Mouse (Mus musculus) brain, embryonic 18.5 days (tissue): Measurements from ENCODE around the gene Trpv3.

Experiments used
- DNase-seq: peaks from one replicate; pipeline ENCODE4 v3.0.0-alpha.2; 2012; ENCODE audit warnings: low read depth, low spot score

The Trpv3 gene

DNA sequence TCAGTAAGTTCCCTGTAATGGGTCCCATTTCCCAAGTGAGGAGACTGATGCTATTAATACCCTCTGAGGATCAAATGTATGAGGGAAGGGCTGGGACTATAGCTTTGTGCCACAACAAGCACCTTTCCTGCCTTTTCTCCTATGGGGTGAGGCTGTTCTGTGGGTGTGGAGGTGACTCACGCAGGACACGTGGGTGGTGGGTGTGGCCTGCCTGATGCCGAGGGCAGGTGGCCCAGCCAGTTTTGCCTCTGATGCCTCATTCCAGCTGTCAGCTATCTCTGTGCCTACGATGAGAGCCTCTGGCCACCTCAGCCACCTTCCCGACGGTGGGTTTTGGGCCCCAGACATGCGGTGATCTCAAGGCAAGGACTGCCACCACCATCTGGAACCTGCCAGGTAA, at the start of gene Trpv3:
TSS of gene Trpv3 (plus strand) at position 122 of the 400 bp plus-strand sequence.
- no peak for DNase-seq

DNA sequence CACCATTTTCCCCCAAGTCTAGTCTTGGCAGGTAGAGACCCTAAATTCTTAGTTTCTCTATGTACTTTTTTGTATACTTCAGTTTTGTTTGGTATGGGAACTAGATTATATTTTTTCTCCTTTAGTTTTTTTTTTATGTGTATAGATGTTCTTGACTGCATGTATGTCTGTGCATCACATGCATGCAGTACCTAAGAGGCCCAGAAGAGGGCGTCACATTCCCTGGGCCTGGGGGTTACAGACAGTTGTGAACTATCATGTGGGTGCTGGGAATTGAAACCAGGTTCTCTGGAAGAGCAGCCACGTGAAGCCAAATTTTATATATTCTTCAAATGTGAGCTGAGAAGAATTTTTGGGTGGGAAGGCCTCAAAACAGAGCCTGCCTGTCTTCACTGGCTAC, 47.5 kb upstream of the Trpv3 start:
- DNase-seq, result no peak

DNA sequence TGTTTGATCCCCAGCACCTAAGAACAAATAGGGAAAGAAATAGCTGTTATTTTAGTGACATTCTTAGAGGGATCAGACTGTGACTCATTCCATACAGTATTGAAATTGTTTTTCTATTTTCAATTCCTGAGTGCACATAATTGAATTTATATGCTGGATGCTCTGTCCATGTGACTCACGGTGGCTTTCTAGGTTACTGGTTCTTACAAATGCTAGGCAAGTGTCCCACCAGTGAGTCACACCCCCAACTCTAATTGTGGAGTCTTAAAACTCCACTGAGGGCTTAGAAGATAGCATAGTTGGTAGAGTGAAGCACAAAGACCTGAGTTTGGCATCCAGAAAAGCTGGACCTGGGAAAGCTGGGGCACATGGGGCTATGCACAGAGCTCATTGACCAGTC, 46.5 kb upstream of the Trpv3 start:
- DNase-seq, result no peak

DNA sequence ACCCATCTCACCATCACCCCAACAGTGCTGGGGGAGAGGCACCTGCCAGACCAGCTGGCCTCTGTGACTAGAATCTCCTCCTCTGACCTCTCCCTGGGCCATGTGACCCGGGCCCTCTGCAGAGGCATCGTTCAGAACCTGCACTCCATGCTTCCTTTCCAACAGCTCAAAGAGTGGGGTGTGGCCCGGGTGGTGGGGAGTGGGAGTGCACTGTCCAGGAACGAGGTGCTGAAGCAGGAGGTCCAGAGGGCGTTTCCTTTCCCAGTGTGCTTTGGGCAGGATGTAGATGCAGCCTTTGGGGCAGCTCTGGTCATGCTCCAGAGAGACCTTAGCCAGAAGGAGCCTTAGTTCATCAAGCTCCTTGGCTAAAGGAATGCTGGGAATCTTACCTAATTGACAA, 44.3 kb upstream of the Trpv3 start:
- DNase-seq, result no peak

DNA sequence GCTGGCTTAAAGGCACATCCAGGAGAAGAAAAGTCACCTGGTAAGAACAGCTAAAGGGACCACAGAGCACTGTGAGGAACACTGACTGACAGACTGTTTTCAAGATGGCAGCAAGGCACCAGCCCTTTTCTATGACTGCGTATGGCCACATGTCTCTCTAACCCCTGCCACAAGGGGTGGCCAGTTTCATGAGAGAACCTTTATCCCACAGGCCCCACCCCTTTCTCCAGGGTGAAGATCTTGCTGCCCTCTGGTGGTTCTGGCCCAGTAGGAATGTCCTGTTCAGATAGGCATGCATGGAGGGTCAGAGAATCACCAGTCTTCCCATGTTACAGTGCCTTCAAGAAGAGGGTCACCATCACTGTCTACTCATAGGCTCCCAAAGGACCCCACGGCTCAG, 43.2 kb upstream of the Trpv3 start:
- no peak for DNase-seq

DNA sequence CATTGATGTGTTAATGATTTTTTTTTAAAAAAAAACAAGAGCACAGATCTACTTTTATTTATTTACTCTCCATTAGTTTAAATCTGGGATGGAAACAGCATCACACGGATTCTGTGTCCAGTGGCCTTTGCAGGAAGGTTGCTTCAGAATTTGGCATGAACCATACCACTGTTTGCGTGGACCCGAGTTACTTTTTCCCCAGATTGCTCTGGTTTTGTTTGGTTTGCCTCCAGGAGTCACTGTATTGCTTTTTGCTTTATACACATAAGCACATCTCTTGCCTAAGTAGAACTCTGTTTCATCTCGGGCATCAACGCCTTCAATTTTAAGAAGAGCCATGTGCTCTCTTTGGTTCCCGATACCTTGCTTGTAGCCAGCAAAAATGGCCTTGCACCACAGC, 41.3 kb upstream of the Trpv3 start:
- DNase-seq, result no peak

DNA sequence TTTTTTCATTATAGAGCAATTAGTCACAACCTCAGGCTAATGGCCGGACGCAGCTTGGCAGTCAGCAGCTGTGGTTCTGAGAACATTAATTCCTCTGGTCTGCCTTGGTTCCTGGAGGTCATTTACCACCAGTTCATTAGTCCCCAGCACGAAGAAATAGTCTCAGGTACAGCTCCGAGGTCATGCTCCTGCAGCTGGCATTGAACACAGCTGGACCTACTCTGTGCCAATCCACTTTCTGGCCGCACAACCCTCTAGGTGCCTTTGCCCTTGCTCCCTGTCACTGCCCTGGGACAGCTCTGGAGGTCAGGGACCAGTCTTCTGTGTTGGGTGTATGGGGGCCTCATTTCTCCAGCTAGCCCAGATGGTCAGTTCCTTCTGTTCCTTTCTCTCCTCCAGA, 38.3 kb upstream of the Trpv3 start:
- DNase-seq, result no peak

DNA sequence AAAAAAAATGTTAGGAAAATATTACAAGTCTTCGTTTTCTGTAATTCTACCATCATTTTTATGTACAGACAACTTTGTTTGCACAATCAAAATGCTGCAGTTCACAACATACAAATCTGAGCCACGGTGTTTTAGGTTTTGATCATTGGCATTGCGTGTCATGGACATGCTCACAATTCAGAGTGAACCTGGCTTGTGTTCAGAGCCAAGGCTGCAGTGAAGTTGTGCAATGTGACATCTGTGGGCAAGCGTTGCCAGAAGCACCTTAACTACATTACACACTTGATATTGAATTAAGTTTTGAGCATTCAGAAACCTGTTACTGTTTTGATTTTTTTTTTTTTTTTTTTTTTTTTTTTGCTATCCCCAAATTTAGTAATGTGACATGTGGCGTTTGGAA, 37.1 kb upstream of the Trpv3 start:
- DNase-seq, result no peak

DNA sequence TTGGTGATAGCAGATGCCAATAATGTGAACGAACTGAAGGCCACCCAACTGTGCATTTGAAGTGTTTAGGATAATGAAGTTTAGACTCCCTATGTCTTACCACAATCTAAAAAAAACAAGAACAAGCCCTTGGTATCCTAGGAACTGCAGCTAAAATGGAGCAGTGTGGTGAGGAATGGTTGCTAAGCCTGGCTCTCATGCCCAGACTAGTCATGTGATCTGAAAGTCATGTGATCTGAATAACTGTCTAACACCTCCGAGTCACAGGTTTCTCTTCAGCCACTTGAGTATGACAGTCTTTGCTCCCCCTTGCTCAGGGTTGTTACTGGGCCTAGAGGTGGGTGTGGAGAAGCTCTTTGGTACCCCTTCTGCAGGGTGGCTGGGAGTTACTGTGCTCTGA, 34.7 kb upstream of the Trpv3 start:
- no peak for DNase-seq

DNA sequence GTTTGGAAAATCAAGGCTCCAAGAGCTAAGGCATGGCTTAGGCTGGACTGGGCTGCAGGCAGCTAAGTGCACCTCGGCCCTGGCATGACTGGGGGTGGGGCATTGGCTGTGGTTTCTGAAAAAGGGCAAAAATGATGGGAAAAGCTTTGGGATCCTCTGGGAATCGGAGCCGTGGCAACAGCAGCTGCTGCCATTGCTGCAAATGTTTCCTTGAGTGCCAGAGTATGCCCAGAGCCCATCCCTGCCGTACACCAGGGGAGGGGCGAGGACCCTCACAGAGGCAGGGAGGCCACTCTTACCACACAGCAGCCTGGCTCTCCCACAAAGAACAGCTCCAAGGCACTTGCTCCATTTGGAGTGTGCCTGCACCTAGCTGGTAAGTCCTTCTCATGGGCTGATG, 33.2 kb upstream of the Trpv3 start, which contains the start of gene Trpv1:
TSS of gene Trpv1 (plus strand) at position 301 of the 400 bp plus-strand sequence.
- no peak for DNase-seq

DNA sequence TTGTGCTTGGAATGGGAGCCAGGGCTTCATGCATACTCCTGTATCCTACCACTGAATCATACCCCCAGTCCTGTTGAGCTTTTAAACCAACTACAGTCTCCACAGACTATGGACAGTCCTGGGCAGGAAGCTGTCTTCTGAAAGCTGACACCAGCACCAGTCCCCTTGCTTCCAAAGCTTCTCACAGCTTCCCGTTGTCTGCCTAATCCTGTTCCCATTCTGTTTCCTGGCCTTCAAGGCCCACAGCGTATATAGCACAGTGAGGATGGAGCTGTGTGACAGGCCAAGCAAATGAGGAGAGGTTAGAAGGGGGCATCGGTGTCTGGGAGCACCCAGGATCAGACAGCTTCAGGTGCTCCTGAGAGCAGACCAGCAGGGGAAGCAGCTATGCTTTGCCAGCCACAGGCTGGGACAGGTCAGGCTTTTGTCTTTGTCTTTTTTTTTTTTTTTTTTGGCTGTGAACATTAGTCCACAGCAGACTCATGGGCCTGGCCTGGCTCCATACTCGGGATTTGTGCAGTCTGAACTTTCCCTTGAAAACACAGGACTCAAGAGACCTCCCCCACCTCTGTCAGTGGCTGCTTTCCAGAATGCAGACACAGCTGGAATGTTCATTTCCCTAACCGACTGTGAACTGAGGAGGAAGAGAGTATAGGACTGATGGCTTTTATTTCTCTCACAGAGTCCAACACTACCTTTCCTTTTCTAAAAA, 31.0 kb upstream of the Trpv3 start:
- DNase-seq, result no peak

DNA sequence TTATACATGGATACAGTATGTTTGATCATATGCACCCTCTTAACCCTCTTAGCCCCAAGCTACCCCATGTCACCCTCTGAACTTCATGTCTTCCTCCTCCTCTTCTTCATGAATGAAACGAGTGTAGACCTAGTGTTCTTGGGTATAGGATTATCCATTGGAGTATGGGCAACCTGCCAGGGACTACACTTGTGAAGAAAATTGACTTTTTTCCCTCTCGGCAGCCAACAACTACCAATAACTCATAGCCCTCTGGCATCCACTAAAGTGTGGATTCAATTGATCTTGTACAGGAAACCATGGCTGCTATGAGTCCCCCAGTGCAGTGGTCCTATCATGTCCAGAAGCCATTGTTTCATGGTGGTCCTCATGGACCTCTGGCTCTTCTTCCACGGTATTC, 30.5 kb upstream of the Trpv3 start:
- DNase-seq, result no peak

DNA sequence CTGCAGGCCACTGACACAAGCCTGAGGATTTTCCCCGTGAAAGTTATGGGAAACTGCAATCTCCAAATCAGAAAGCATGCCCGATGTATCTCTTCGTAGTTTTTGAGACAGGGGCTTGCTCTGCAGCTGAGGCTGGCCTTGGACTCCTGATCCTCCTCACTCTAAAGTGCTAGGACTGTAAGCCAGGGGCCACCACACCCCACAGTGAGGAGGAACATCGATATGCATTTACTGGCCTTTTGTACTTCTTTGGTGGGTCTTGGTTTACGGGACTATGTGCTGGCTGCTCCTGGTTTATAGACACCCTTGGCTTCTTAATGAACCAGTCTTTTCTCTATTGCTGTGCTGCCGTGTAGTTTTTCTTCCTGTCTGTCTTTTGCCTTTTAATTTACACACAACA, 25.0 kb upstream of the Trpv3 start:
- DNase-seq, result no peak

DNA sequence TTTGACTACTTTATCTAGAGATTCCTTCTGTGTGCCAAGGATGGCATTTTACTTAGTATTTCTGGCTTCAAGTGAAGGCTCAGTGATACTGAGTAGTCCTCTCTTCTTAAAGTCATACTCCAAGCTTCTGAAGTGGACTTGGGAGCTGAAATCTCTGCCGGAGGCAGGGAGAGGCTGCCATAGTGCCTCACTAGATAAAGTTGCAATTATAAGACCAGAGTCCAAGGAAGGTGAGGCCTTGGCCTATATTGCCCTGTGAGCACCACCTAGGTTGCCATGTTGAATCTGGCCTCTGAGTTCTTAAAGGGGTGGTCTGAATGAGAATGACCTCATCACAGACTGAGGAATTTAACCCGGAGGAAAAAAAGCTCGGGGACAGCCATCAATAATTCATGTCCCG, 24.4 kb upstream of the Trpv3 start:
- DNase-seq, result no peak

DNA sequence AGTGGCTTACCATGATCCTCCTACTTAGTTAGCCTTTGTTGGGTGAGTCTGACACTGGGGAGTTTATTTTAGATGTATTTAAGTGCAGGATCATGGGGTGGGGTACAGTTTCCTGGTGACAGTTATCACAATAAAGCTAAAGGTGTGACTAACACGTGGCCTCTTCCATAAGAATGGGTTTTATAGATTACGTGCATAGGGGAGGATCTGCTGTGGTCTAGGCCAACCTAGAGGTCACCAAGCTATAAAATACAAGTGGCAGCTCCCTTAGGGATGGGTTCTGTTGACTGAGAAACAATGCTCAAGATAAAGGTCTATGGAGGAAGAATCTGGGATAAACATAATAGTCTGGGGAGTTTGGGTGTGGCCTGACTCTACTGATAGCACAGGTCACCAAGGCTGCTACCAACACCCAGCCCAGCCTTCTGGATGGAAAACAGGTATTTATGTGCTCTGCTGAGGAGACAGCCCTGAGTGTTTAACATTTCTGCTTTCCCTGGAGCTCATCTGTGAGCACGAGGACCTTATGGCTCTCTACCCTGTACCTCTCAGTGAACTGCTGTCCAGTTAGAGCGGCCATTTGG, 9.7 kb upstream of the Trpv3 start:
- DNase-seq, result no peak

DNA sequence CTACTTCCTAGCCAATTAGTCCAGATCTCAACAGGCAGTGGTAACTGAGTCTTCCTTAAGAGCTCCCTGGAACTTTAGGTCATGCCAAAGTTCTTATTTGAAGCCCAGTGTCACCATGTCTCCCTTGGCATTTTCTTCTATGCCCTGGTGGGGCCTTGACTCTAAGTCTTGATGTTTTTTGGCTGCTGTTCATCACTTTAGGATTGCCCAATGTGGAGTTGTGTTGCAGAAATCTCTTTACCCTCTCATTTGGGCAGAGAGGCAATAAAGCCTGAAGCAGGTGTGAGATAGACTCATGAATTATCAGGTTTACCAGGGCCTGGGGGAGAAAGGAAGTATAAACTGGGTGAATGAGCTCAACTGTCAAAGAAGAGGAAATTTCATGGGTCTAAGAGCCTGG, 8.5 kb upstream of the Trpv3 start:
- no peak for DNase-seq

DNA sequence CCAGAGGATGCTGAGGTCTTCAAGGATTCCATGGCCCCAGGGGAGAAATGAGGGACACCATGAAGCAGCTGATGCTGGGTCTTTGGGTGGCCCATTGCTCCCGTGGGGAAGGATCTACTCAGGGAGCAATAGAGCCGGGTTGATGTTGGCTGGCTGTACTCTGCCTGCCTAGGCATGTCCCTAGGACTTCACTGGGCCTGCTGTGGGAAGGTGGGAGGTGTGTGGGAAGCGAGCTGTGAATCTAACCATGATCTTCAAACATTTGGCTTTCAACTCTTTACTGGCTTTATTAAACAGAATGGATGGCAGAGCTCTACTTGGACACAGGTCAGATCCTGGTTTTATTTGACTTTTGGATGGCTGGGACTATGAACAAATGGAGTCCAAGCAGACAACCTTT, 6.7 kb upstream of the Trpv3 start:
- no peak for DNase-seq

DNA sequence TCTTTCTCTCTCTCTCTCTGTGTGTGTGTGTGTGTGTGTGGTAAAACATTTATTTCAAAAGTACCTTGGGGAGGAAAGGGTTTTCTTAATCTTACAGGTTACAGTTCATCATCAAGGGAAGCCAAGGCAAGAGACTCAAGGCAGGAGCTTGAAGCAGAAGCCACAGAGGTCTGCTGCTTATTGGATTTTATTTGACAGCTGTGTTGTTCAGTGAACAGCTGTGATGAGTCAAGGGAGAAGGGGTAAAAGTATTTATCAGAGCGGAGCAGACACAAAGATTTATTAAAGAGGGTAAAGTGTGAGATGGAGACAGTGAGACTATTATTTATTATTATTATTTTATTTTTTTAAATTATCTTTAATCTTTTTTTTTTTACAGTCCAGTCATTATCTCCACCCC, 5.8 kb upstream of the Trpv3 start:
- no peak for DNase-seq

DNA sequence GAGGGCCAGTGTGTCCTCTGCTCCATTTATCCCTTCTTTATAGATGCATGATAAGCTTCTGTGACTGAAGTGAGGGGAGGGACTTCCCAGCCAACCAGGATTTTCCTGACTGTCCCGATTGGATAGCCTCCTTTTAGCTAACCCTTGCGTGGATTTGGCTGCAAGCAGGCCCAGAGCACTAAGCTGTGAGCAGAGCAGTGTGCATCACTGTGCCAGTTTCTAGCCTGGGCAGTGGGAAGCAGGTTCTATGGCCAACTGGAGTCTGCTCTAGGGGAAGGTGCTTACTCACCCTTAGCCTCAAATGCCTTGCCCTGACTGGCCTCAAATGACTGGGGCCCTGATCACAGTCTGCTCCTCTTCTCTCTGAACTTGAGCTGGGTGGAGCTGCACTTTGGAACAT, 7.6 kb downstream of the Trpv3 start:
- no peak for DNase-seq

DNA sequence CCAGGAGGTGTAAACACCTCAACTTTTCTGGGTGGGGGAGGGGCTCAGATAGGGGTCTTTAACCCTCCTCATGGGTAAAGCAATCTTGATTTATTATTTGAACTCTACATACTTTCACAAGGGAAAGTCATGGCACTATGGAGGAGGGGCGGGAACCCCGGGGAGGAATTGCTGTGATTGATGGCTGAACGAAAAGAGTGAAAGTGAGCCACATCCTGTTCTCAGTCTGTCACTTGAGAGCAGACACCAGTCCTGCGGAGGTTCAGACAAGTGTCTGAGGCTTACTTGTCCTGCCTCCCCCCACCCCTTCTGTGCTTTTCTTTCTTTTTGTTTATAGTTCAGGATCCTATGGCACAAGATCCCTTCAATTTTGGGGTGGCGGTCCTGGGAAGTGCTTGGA, 13.5 kb downstream of the Trpv3 start:
- no peak for DNase-seq

DNA sequence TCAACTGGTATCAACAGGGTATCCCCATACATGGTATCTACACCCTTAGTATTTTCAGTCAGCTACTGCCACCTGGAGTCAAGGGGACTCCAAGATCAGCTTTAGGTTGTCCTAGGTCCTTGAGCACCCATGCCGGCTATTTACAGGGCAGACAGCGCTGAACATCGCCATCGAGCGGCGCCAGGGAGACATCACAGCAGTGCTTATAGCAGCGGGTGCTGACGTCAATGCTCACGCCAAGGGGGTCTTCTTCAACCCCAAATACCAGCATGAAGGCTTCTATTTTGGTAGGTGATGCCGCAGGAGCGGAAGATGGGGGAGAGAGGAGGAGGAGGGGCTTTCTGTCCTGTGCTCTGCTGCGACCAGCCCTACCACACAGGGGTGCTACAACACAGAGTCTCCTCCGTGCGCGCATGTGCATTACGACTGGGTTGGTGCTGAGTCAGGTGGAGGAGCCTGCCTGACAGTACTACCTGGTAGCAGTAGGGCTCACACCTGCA, 14.4 kb downstream of the Trpv3 start:
- DNase-seq, result peak; percentile 47

DNA sequence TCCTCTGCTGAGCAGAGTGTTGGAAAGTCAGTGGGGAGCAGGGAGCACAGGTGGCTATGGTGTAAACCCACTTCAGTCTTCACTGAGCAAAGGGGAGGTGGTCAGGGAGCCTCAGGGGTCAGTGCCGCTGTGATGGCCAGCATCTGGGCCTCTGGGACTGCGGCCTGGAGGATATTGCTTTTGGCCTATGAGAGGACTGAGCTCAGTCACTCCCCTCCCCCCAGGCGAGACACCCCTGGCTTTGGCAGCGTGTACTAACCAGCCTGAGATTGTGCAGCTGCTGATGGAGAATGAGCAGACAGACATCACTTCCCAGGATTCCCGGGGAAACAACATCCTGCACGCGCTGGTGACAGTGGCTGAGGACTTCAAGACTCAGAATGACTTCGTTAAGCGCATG, 16.2 kb downstream of the Trpv3 start:
- DNase-seq, result no peak

DNA sequence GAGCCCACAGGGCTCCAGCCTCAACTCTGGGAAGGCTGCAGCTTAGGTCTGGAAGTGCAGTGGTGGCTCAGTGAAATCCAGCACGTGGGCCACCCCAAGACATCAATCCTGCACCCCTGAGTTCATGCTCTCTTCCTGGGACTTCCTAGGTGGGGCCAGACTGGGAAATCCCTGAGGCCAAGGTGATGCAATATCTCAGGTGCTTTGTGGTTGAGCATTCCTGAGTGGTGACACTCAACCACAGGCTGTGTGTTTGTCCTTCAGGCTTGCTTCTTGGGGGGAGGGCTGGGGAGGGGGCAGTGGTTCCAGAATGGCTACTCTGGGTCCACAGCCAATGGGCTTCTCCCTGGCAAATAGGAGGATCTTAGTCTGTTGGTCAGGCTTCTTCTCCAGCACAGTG, 16.7 kb downstream of the Trpv3 start:
- no peak for DNase-seq

DNA sequence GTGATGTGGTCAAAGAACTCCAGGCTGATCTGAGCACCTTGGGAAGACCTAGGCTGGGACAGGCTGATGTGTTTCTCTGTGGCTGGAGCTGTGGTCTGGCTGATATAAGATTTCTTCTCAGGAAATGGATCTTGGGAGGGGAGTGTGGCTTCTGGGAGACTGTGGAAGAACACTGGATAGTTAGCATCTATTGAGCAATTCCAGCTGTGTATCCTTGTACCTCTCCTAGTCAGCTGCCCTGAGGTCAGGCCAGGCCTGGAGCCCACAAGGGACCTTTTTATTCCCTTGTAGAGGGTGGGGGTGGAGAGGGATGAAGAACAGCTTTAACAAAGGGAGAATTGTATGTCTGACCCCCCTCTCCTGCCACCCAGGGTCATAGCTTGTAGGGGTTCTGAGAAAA, 17.2 kb downstream of the Trpv3 start:
- DNase-seq, result no peak
